Mouse (Mus musculus) midbrain, postnatal 0 days (tissue): ENCODE data around the gene Hmga1. TPM values are rescaled to one million over a fixed set of nuclear protein-coding genes. Genes with fewer than 3 reads are reported as not detected.

ENCODE experiments used
- ATAC-seq: fragments of 200-750 bp; cut with Nextera tagmentation; 2 replicates; pipeline ENCODE4 v1.8.0; 2017; ENCODE audit warnings: moderate number of reproducible peaks, mild to moderate bottlenecking, moderate TSS enrichment, moderate library complexity; ENCODE audit not compliant: low FRiP score
- DNase-seq: peaks from one replicate; pipeline ENCODE4 v3.0.0-alpha.2; 2015; ENCODE audit warnings: low spot score
- H3K27ac ChIP-seq: fragments of 300-500 bp; sonication (generic); 2 replicates; pipeline ENCODE4 v1.5.1; 2014; ENCODE audit warnings: low read depth, mild to moderate bottlenecking, low read length, mixed read lengths
- H3K27me3 ChIP-seq: fragments of 300-500 bp; sonication (generic); 2 replicates; pipeline ENCODE4 v1.6.1; 2014; ENCODE audit warnings: low read length, control low read depth, mixed read lengths; ENCODE audit not compliant: insufficient read depth
- H3K36me3 ChIP-seq: fragments of 300-500 bp; sonication (generic); 2 replicates; pipeline ENCODE4 v1.6.1; 2014; ENCODE audit warnings: low read length, control low read depth, mixed read lengths; ENCODE audit not compliant: insufficient read depth
- H3K4me1 ChIP-seq: fragments of 300-500 bp; sonication (generic); 2 replicates; pipeline ENCODE4 v1.6.1; 2014; ENCODE audit warnings: mild to moderate bottlenecking, control low read depth, antibody characterized with exemption, low read length, mixed read lengths; ENCODE audit not compliant: insufficient read depth
- H3K4me2 ChIP-seq: fragments of 300-500 bp; sonication (generic); 2 replicates; pipeline ENCODE4 v1.6.1; 2014; ENCODE audit warnings: low read depth, mild to moderate bottlenecking, low read length, mixed read lengths; ENCODE audit not compliant: poor library complexity, severe bottlenecking
- H3K4me3 ChIP-seq: fragments of 300-500 bp; sonication (generic); 2 replicates; pipeline ENCODE4 v1.5.1; 2014; ENCODE audit warnings: low read depth, mild to moderate bottlenecking, low read length, moderate library complexity
- H3K9ac ChIP-seq: fragments of 300-500 bp; sonication (generic); replicated peaks from 2 replicates; pipeline ENCODE4 v1.6.1; 2014; ENCODE audit warnings: mild to moderate bottlenecking, low read length, moderate library complexity, mixed read lengths; ENCODE audit not compliant: poor library complexity, severe bottlenecking
- H3K9me3 ChIP-seq: fragments of 300-500 bp; sonication (generic); 2 replicates; pipeline ENCODE4 v1.6.1; 2016; ENCODE audit warnings: low read length, control low read depth
- CTCF ChIP-seq: IDR thresholded peaks from 2 replicates; pipeline ENCODE4 v1.5.1; 2016; ENCODE audit warnings: antibody characterized with exemption, mild to moderate bottlenecking
- WGBS: fragments of 180-500 bp; shearing (Covaris S2); extraction: QIAGEN DNeasy Blood & Tissue Kit; methylation state at CpG from one replicate; pipeline ENCODE4 v1.1.7; 2014; 5-methylcytosine and 5-hydroxymethylcytosine counted together
- polyA plus RNA-seq: library from polyadenylated mRNA; unstranded; fragments of >200 nt; fragmentation: Nextera tagmentation; extraction: Ambion mirVana; gene quantifications from 2 replicates; pipeline ENCODE4 v1.2.1, GENCODE M21; 2015
- total RNA-seq: library from RNA; depleted of rRNA; stranded (reverse); fragments of >200 nt; gene quantifications from 2 replicates; pipeline ENCODE4 v1.2.3, GENCODE M21; 2014

Hmga1 gene
- total and polyA plus RNA-seq, 2 experiments from 2014 or later: 138 to 144 TPM

GRCm38 (mm10) chr17:27575116-27575776 lies 18.9 kb downstream of the Hmga1 start:
- H3K9ac ChIP-seq: no peak overlapping the region
- peaks cover 15% of the 10 kb centered on the region for H3K36me3 ChIP-seq
- no peak for TF ChIP-seq CTCF
- no peak overlapping the region; the same call in 1 of the 2 replicates for H3K27ac ChIP-seq
- WGBS: 83% methylated on average over 10 of the region's 10 CpGs
- no peaks in the 10 kb centered on the region for H3K9me3 ChIP-seq
- no peaks in the 10 kb centered on the region for H3K4me1 ChIP-seq
- ATAC-seq (no peak), DNase-seq (no peak)
- no peaks in the 10 kb centered on the region for H3K27me3 ChIP-seq
- H3K4me3 ChIP-seq: no peak overlapping the region
- no peak overlapping the region for H3K4me2 ChIP-seq

GRCm38 (mm10) chr17:27576056-27576455 lies 19.8 kb downstream of the Hmga1 start:
- H3K9me3 ChIP-seq: no peaks in the 10 kb centered on the region

GRCm38 (mm10) chr17:27577468-27577867 lies 21.2 kb downstream of the Hmga1 start:
- Histone ChIP-seq H3K36me3 (peaks cover 31% of the 10 kb centered on the region), H3K9me3 (no peaks in the 10 kb centered on the region), H3K27ac (peak overlapping the region; percentile 47; the same call in 1 of the 2 replicates), H3K4me2 (no peak overlapping the region), H3K4me3 (no peak overlapping the region), H3K9ac (no peak overlapping the region), H3K27me3 (no peaks in the 10 kb centered on the region), H3K4me1 (no peaks in the 10 kb centered on the region)
- TF ChIP-seq CTCF: peak; percentile 61
- DNase-seq: peak; percentile 46
- WGBS: 65% methylated on average over 6 of the region's 6 CpGs
- no peak for ATAC-seq

More at GRCm38 (mm10) chr17:27576056-27576455, 19.8 kb downstream of the Hmga1 start:
- ATAC-seq (no peak), DNase-seq (no peak)
- TF ChIP-seq CTCF: no peak
- H3K36me3 ChIP-seq: peaks cover 23% of the 10 kb centered on the region
- no peak overlapping the region for H3K27ac ChIP-seq
- no peak overlapping the region for H3K9ac ChIP-seq
- H3K4me3 ChIP-seq: no peak overlapping the region
- no peaks in the 10 kb centered on the region for H3K4me1 ChIP-seq
- no peaks in the 10 kb centered on the region for H3K27me3 ChIP-seq
- no peak overlapping the region for H3K4me2 ChIP-seq
- WGBS: 89% methylated on average over 7 of the region's 7 CpGs

- Histone ChIP-seq H3K27me3 (no peaks in the 10 kb centered on the region), H3K27ac (0 out of 2 replicates have a peak overlapping the region, but pooled peaks have one; percentile 44), H3K9me3 (no peaks in the 10 kb centered on the region), H3K4me2 (no peak overlapping the region), H3K4me3 (no peak overlapping the region), H3K4me1 (no peaks in the 10 kb centered on the region), H3K36me3 (peaks cover 39% of the 10 kb centered on the region), H3K9ac (no peak overlapping the region)
- 89% methylated on average over 10 of the region's 10 CpGs for WGBS
- TF ChIP-seq CTCF: no peak
- DNase-seq (peak; percentile 58), ATAC-seq (no peak)
These were observed 22.2 kb downstream of the Hmga1 start for GRCm38 (mm10) chr17:27578487-27578886.

GRCm38 (mm10) chr17:27579816-27580215 lies 23.5 kb downstream of the Hmga1 start:
- peaks cover 39% of the 10 kb centered on the region for H3K36me3 ChIP-seq
- TF ChIP-seq CTCF: no peak

GRCm38 (mm10) chr17:27580392-27581068 lies 24.2 kb downstream of the Hmga1 start:
- H3K27ac ChIP-seq: no peak overlapping the region
- H3K4me1 ChIP-seq: no peaks in the 10 kb centered on the region
- peaks cover 42% of the 10 kb centered on the region for H3K36me3 ChIP-seq
- no peaks in the 10 kb centered on the region for H3K9me3 ChIP-seq
- no peaks in the 10 kb centered on the region for H3K27me3 ChIP-seq
- no peak for ATAC-seq
- H3K4me3 ChIP-seq: no peak overlapping the region
- whole genome bisulfite sequencing: 90% methylated on average over 16 of the region's 20 CpGs
- no peak overlapping the region for H3K4me2 ChIP-seq
- no peak overlapping the region for H3K9ac ChIP-seq
- DNase-seq: no peak
- no peak for TF ChIP-seq CTCF

More at GRCm38 (mm10) chr17:27579816-27580215, 23.5 kb downstream of the Hmga1 start:
- DNase-seq (peak; percentile 66), ATAC-seq (no peak)
- Histone ChIP-seq H3K4me3 (no peak overlapping the region), H3K9me3 (no peaks in the 10 kb centered on the region), H3K4me2 (no peak overlapping the region), H3K27me3 (no peaks in the 10 kb centered on the region), H3K27ac (no peak overlapping the region), H3K9ac (no peak overlapping the region), H3K4me1 (no peaks in the 10 kb centered on the region)
- WGBS: 81% methylated on average over 8 of the region's 8 CpGs
